Mouse (Mus musculus) kidney, adult 9 months (tissue): ENCODE results near the gene Umps.

Source experiments
- DNase-seq: peaks from one replicate; pipeline ENCODE4 v3.0.0; 2022

Gene Umps

DNA sequence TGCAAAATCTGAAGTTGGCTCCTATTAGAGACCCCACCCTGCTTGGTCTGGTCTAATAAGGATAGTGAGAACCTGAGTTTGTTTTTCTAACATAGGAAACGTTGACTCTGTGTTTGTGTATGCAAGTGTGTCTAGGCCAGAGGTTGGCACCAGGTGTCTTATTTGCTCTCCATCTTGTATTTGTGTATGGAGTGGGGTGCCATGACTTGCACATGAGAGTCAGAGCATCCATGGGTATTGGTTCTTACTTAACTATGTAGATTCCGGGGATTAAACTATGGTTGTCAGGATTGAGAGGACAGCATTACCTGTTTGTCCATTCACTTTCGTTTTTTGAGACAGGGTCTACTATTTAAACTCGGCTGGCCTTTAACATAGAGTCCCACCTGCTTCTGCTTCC lies 13.8 kb downstream of the Umps start:
- DNase-seq, result no peak

GRCm38 (mm10) chr16:33950830-33951229 lies 16.0 kb downstream of the Umps start:
- DNase-seq, result peak; percentile 96

GRCm38 (mm10) chr16:33950386-33950785 lies 16.5 kb downstream of the Umps start:
- DNase-seq, result no peak

DNA sequence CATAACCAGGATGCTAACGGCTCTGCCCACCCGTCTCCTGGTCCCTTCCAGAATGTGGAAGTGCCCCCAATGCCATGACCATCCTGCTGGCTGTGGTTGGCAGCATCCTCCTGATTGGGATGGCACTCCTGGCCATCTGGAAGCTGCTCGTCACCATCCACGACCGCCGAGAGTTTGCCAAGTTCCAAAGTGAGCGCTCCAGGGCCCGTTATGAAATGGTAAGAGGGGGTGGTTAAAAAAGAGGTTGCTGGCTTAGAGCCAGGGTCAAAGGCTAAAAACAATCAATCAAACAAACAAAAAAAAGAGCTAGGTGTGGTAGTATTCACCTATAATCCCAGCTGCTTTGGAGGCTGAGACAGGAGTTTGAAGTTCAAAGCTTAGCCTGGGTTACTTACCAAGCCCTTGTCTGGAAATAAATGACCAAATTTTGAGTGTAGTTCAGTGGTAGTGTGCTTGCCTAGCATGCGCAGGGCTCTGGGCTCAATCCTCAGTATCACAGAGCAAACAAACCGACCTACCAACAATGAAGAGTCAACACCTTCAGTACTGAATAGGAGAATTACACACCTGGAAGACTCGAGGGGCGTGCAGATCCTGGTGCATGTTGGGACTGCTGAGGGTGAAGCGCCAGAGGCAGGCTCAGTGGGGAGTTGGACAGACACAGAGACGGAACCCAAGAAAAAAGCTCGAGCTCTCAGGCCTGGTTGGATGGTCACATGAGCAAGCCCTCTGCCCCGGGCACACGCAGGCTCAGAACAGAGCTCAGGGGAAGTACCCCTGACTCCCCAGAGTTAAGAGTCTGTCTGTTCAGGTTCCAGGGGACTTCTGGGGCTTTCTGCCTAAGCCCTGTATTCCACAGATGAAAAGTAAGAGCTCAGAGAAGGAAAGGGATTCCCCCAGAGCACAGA lies 18.9 kb downstream of the Umps start:
- DNase-seq, result peak; percentile 85

DNA sequence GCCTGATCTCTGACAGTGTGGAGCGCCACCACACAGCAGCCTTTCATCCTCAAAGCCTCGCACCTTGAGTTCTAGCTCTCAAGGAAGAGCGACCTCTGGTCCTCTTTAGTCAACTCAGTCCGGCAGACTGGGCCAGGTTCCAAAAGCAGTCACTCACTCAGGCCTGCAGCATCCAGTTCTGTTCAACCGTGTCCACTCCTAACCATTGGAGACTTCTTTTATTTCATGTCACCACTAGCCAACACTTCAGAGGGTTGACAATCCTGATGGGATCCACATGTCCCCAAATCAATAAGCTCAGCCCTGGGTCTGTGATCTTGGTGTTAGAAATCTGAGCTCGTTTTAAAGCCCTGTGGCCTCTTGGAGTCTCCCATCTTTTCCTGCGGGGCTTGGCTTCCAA lies 20.8 kb downstream of the Umps start:
- peak; percentile 86 for DNase-seq

- peak; percentile 59 for DNase-seq
Measured at GRCm38 (mm10) chr16:33944772-33945171, 22.1 kb downstream of the Umps start.

- no peak for DNase-seq
Measured at GRCm38 (mm10) chr16:33944126-33944525, 22.7 kb downstream of the Umps start.

DNA sequence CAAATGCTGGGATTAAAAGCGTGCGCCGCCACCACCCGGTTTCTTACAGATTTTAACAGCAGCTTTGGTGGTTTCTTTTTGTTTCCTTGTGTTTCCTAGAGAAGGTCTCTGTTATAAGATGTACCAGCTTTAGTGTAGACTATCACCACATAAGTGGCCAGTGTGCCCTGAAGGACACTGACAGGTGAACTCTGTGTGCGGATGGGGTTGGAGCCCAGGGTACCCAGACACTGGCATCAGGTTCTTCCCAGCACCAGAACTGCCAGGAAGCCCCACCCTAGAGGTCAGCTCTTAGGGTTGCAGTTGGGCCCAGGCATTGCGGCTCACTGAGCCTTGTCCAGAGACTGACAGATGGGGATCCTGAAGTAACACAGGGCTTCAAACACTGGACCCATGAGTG lies 23.4 kb downstream of the Umps start:
- DNase-seq, result no peak

- peak; percentile 79 for DNase-seq
Measured at GRCm38 (mm10) chr16:33942341-33942740, 24.5 kb downstream of the Umps start.

- DNase-seq, result peak; percentile 67
Measured at GRCm38 (mm10) chr16:33941271-33941781, 25.5 kb downstream of the Umps start.

GRCm38 (mm10) chr16:33940095-33940494 lies 26.7 kb downstream of the Umps start:
- peak; percentile 14 for DNase-seq

GRCm38 (mm10) chr16:33939636-33940035 lies 27.2 kb downstream of the Umps start:
- no peak for DNase-seq

DNA sequence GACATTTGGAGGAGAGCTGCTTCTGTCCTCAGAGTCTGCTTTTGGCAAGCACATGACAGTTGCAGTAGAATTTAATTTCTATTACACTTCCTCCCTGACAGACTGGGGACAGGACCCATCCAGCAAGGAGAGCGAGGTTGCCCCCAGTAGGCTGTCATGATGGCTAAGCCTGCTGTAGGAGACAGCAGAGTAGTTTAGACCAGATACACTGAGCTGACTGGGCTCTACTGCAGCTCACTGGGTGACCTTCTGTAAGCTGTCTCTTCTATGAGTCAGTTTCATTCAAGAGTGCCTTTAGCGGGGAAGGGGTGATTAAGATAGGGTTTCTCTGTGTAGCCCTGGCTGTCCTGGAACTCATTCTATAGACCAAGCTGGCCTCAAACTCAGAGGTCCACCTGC lies 27.7 kb downstream of the Umps start:
- DNase-seq, result peak; percentile 19

DNA sequence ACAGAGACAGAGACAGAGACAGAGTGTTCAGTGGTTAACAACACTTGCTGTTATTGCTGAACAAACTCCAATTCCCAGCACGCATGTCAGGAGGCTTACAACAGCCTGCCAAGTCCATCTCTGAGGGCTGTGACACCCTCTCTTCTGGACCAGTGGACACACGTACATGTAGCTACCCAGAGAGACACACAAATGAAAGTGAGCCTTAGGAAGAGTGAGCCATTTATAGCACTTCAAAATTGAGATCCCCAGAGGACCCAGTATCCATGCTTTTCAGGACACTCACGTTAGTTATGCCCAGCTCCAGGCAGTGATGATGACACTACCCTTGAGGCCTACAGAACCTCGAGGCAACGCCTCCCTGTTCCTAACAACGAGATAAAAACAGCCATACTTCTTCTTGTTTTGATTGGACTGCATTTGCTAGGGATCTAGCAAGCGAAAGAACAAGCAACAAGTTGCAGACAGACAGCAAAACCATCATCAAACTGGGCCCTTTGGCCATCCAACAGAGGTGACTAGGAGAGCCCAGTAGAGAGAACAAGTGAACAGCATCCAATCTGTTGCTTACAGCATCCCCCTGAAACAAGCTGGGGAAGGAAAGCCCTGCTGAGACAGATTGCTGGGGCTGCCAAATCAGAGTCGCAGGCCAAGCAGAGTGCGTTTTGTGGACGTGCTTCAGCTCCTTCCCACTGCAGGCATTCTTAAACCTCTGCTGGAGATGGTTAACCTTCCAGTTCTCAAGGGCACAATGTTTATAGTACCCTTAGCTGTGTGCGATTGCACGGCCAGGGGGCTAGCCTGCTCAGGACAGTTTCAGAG lies 28.3 kb downstream of the Umps start:
- DNase-seq, result no peak

DNA sequence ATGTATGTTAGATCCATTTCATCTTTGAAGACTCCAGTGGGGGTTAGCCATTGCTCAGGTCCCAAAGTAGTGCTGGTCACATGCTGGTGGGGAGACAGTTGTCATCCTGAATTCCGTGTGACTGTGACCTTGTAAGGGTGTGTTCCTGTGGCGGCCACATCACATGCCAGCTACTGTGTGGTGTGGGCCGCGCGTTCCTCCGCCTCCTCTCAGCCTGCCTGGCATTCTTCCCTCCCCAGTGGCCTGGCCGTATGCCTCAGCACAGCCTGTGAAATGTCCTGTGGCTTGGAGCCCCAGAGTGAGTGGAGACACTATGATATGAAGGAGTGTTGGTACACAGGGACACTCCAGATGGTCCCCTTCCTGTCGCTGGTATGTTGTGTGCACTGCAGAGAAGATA lies 29.3 kb downstream of the Umps start:
- peak; percentile 69 for DNase-seq

GRCm38 (mm10) chr16:33936885-33937284 lies 30.0 kb downstream of the Umps start:
- DNase-seq, result peak; percentile 14

GRCm38 (mm10) chr16:33935407-33935785 lies 31.4 kb downstream of the Umps start:
- DNase-seq, result no peak

- DNase-seq, result peak; percentile 73
Measured at GRCm38 (mm10) chr16:33934701-33935406, 32.0 kb downstream of the Umps start.

GRCm38 (mm10) chr16:33933411-33933810 lies 33.4 kb downstream of the Umps start:
- no peak for DNase-seq

GRCm38 (mm10) chr16:33932126-33932525 lies 34.7 kb downstream of the Umps start:
- peak; percentile 95 for DNase-seq

- no peak for DNase-seq
Measured at GRCm38 (mm10) chr16:33931682-33932081, 35.2 kb downstream of the Umps start.

GRCm38 (mm10) chr16:33930785-33931184 lies 36.1 kb downstream of the Umps start:
- no peak for DNase-seq
